Mouse (Mus musculus): ENCODE data around the gene Slc25a47. TPM values are rescaled to one million over a fixed set of nuclear protein-coding genes. Genes with fewer than 3 reads are reported as not detected.

Gene Slc25a47
- polyA plus RNA-seq, 1 experiment, result 2.4 TPM

- no peaks in the 10 kb centered on the region for H3K27me3 ChIP-seq (ENCODE audit: control insufficient read depth, insufficient read depth, insufficient read length)
- H3K36me3 ChIP-seq (ENCODE audit: control insufficient read depth, insufficient read depth), result peaks cover 12% of the 10 kb centered on the region
- peaks cover 82% of the 10 kb centered on the region for H3K79me3 ChIP-seq (ENCODE audit: low read depth)
- TF ChIP-seq MYOD1 (IDR thresholded peaks at IDR 0.05; ENCODE audit: control insufficient read depth, insufficient read length, low read depth), result no peak
- no peak for TF ChIP-seq CEBPB (IDR thresholded peaks at IDR 0.05; ENCODE audit: low read depth)
- TF ChIP-seq MYOG (IDR thresholded peaks at IDR 0.05; ENCODE audit: control insufficient read depth, extremely low read depth, insufficient read length), result no peak
- TF ChIP-seq USF1 (IDR thresholded peaks at IDR 0.05; ENCODE audit: low read depth), result no peak
- TF ChIP-seq MAX (IDR thresholded peaks at IDR 0.05), result no peak
- TF ChIP-seq FOSL1 (IDR thresholded peaks at IDR 0.05; ENCODE audit: insufficient read depth, low read length, poor library complexity, severe bottlenecking), result no peak
- TF ChIP-seq CTCF (IDR thresholded peaks at IDR 0.05; ENCODE audit: control insufficient read depth, insufficient read depth, insufficient read length), result no peak
- peak overlapping the region; percentile 96 for H3ac ChIP-seq (ENCODE audit: control insufficient read depth, insufficient read length, low read depth)
- peak overlapping the region; percentile 98 for H3K4me3 ChIP-seq (ENCODE audit: insufficient read depth, poor library complexity, severe bottlenecking)
- H3K79me2 ChIP-seq (ENCODE audit: control insufficient read depth, insufficient read depth), result peaks cover 93% of the 10 kb centered on the region
Observed at GRCm38 (mm10) chr12:108794078-108794711, 41.7 kb upstream of the Slc25a47 start.

GRCm38 (mm10) chr12:108794979-108795537, 40.8 kb upstream of the Slc25a47 start:
- H3K36me3 ChIP-seq (ENCODE audit: control insufficient read depth, insufficient read depth), result peaks cover 15% of the 10 kb centered on the region
- H3K27me3 ChIP-seq (ENCODE audit: control insufficient read depth, insufficient read depth, insufficient read length), result no peaks in the 10 kb centered on the region
- H3K4me3 ChIP-seq (ENCODE audit: insufficient read depth, poor library complexity, severe bottlenecking), result peak overlapping the region; percentile 98
- peaks cover 83% of the 10 kb centered on the region for H3K79me3 ChIP-seq (ENCODE audit: low read depth)
- TF ChIP-seq USF1 (IDR thresholded peaks at IDR 0.05; ENCODE audit: low read depth), result no peak
- TF ChIP-seq CTCF (IDR thresholded peaks at IDR 0.05; ENCODE audit: control insufficient read depth, insufficient read depth, insufficient read length), result no peak
- TF ChIP-seq CEBPB (IDR thresholded peaks at IDR 0.05; ENCODE audit: low read depth), result no peak
- TF ChIP-seq MYOG (IDR thresholded peaks at IDR 0.05; ENCODE audit: control insufficient read depth, extremely low read depth, insufficient read length), result no peak
- no peak for TF ChIP-seq MAX (IDR thresholded peaks at IDR 0.05)
- TF ChIP-seq FOSL1 (IDR thresholded peaks at IDR 0.05; ENCODE audit: insufficient read depth, low read length, poor library complexity, severe bottlenecking), result no peak
- no peak for TF ChIP-seq MYOD1 (IDR thresholded peaks at IDR 0.05; ENCODE audit: control insufficient read depth, insufficient read length, low read depth)
- H3K79me2 ChIP-seq (ENCODE audit: control insufficient read depth, insufficient read depth), result peaks cover 93% of the 10 kb centered on the region
- H3ac ChIP-seq (ENCODE audit: control insufficient read depth, insufficient read length, low read depth), result peak overlapping the region; percentile 42

GRCm38 (mm10) chr12:108801613-108802012, 34.2 kb upstream of the Slc25a47 start:
- peaks cover 99% of the 10 kb centered on the region for H3K79me3 ChIP-seq (ENCODE audit: low read depth)
- H3ac ChIP-seq (ENCODE audit: control insufficient read depth, insufficient read length, low read depth), result no peak overlapping the region
- H3K36me3 ChIP-seq (ENCODE audit: control insufficient read depth, insufficient read depth), result peaks cover 24% of the 10 kb centered on the region
- TF ChIP-seq CEBPB (IDR thresholded peaks at IDR 0.05; ENCODE audit: low read depth) (no peak), FOSL1 (IDR thresholded peaks at IDR 0.05; ENCODE audit: insufficient read depth, low read length, poor library complexity, severe bottlenecking) (no peak), MYOG (IDR thresholded peaks at IDR 0.05; ENCODE audit: control insufficient read depth, extremely low read depth, insufficient read length) (no peak), MAX (IDR thresholded peaks at IDR 0.05) (no peak), CTCF (IDR thresholded peaks at IDR 0.05; ENCODE audit: control insufficient read depth, insufficient read depth, insufficient read length) (no peak), USF1 (IDR thresholded peaks at IDR 0.05; ENCODE audit: low read depth) (no peak), MYOD1 (IDR thresholded peaks at IDR 0.05; ENCODE audit: control insufficient read depth, insufficient read length, low read depth) (no peak)
- peaks cover 100% of the 10 kb centered on the region for H3K79me2 ChIP-seq (ENCODE audit: control insufficient read depth, insufficient read depth)
- no peaks in the 10 kb centered on the region for H3K27me3 ChIP-seq (ENCODE audit: control insufficient read depth, insufficient read depth, insufficient read length)
- H3K4me3 ChIP-seq (ENCODE audit: insufficient read depth, poor library complexity, severe bottlenecking), result no peak overlapping the region

- Histone ChIP-seq H3K36me3 (ENCODE audit: control insufficient read depth, insufficient read depth) (peaks cover 45% of the 10 kb centered on the region), H3K4me3 (ENCODE audit: insufficient read depth, poor library complexity, severe bottlenecking) (no peak overlapping the region), H3ac (ENCODE audit: control insufficient read depth, insufficient read length, low read depth) (no peak overlapping the region), H3K79me3 (ENCODE audit: low read depth) (peaks cover 97% of the 10 kb centered on the region), H3K79me2 (ENCODE audit: control insufficient read depth, insufficient read depth) (peaks cover 100% of the 10 kb centered on the region), H3K27me3 (ENCODE audit: control insufficient read depth, insufficient read depth, insufficient read length) (no peaks in the 10 kb centered on the region)
- TF ChIP-seq MYOG (IDR thresholded peaks at IDR 0.05; ENCODE audit: control insufficient read depth, extremely low read depth, insufficient read length) (no peak), CEBPB (IDR thresholded peaks at IDR 0.05; ENCODE audit: low read depth) (no peak), CTCF (IDR thresholded peaks at IDR 0.05; ENCODE audit: control insufficient read depth, insufficient read depth, insufficient read length) (no peak), USF1 (IDR thresholded peaks at IDR 0.05; ENCODE audit: low read depth) (no peak), FOSL1 (IDR thresholded peaks at IDR 0.05; ENCODE audit: insufficient read depth, low read length, poor library complexity, severe bottlenecking) (no peak), MAX (IDR thresholded peaks at IDR 0.05) (no peak), MYOD1 (IDR thresholded peaks at IDR 0.05; ENCODE audit: control insufficient read depth, insufficient read length, low read depth) (no peak)
Observed at GRCm38 (mm10) chr12:108804388-108804787, 31.5 kb upstream of the Slc25a47 start.

GRCm38 (mm10) chr12:108808465-108808864, 27.4 kb upstream of the Slc25a47 start:
- peaks cover 94% of the 10 kb centered on the region for H3K79me3 ChIP-seq (ENCODE audit: low read depth)
- no peak overlapping the region for H3K4me3 ChIP-seq (ENCODE audit: insufficient read depth, poor library complexity, severe bottlenecking)
- TF ChIP-seq USF1 (IDR thresholded peaks at IDR 0.05; ENCODE audit: low read depth), result no peak
- TF ChIP-seq MYOD1 (IDR thresholded peaks at IDR 0.05; ENCODE audit: control insufficient read depth, insufficient read length, low read depth), result no peak
- TF ChIP-seq CTCF (IDR thresholded peaks at IDR 0.05; ENCODE audit: control insufficient read depth, insufficient read depth, insufficient read length), result no peak
- TF ChIP-seq FOSL1 (IDR thresholded peaks at IDR 0.05; ENCODE audit: insufficient read depth, low read length, poor library complexity, severe bottlenecking), result no peak
- TF ChIP-seq CEBPB (IDR thresholded peaks at IDR 0.05; ENCODE audit: low read depth), result no peak
- no peak for TF ChIP-seq MAX (IDR thresholded peaks at IDR 0.05)
- no peak for TF ChIP-seq MYOG (IDR thresholded peaks at IDR 0.05; ENCODE audit: control insufficient read depth, extremely low read depth, insufficient read length)
- no peaks in the 10 kb centered on the region for H3K27me3 ChIP-seq (ENCODE audit: control insufficient read depth, insufficient read depth, insufficient read length)
- no peak overlapping the region for H3ac ChIP-seq (ENCODE audit: control insufficient read depth, insufficient read length, low read depth)
- H3K79me2 ChIP-seq (ENCODE audit: control insufficient read depth, insufficient read depth), result peaks cover 100% of the 10 kb centered on the region
- peaks cover 54% of the 10 kb centered on the region for H3K36me3 ChIP-seq (ENCODE audit: control insufficient read depth, insufficient read depth)

Data from C2C12 (cell line).